Mouse (Mus musculus) urinary bladder, postnatal 14 days (tissue): Measurements from ENCODE around the gene Mindy2.
A peak's percentile ranks its signal among the peaks of the same experiment; 100 is the strongest.

Experiments used
- DNase-seq: peaks from one replicate; pipeline ENCODE4 v3.0.0; 2021; ENCODE audit warnings: low spot score

Gene Mindy2

GRCm38 (mm10) chr9:70657013-70657967 is at the start of gene Mindy2:
Gene Mindy2 (minus strand): TSS chr9:70657174.
- DNase-seq: peak; percentile 99

GRCm38 (mm10) chr9:70706444-70706843 is 49.5 kb upstream of the Mindy2 start:
- no peak for DNase-seq

DNA sequence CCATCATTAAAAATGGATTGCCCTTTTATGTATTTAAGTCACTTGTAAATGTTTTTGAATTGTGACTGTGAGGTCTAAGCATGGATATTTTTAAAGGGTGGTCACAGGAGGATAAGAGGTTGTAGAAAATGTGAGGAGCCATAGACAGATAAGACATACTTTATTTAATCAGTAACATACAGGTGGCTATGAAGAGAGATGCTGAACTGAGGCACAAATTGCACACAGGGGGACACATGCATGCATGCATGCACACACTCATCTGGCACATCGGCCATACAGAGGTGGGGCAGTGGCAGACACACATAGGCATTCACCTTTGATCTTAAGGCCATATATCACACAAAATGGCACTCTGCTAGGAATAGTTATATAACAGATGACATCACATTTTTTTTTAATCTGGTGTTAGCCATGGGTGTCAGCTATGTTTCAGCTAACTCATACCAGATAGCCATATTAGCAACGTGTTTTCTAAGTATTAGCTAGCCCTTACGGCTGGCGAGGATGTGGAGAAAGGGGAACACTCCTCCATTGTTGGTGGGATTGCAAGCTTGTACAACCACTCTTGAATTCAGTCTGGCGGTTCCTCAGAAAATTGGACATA is 46.7 kb upstream of the Mindy2 start:
- DNase-seq: no peak

- no peak for DNase-seq
Measured at GRCm38 (mm10) chr9:70698090-70698489, 41.1 kb upstream of the Mindy2 start.

GRCm38 (mm10) chr9:70695723-70696122 is 38.7 kb upstream of the Mindy2 start:
- no peak for DNase-seq

- no peak for DNase-seq
Measured at GRCm38 (mm10) chr9:70691772-70692693, 35.1 kb upstream of the Mindy2 start.

- DNase-seq: no peak
Measured at GRCm38 (mm10) chr9:70690579-70690978, 33.6 kb upstream of the Mindy2 start.

- DNase-seq: no peak
Measured at GRCm38 (mm10) chr9:70689926-70690325, 33.0 kb upstream of the Mindy2 start.

GRCm38 (mm10) chr9:70688301-70688968 is 31.5 kb upstream of the Mindy2 start:
- no peak for DNase-seq

- no peak for DNase-seq
Measured at GRCm38 (mm10) chr9:70682202-70682601, 25.2 kb upstream of the Mindy2 start.

DNA sequence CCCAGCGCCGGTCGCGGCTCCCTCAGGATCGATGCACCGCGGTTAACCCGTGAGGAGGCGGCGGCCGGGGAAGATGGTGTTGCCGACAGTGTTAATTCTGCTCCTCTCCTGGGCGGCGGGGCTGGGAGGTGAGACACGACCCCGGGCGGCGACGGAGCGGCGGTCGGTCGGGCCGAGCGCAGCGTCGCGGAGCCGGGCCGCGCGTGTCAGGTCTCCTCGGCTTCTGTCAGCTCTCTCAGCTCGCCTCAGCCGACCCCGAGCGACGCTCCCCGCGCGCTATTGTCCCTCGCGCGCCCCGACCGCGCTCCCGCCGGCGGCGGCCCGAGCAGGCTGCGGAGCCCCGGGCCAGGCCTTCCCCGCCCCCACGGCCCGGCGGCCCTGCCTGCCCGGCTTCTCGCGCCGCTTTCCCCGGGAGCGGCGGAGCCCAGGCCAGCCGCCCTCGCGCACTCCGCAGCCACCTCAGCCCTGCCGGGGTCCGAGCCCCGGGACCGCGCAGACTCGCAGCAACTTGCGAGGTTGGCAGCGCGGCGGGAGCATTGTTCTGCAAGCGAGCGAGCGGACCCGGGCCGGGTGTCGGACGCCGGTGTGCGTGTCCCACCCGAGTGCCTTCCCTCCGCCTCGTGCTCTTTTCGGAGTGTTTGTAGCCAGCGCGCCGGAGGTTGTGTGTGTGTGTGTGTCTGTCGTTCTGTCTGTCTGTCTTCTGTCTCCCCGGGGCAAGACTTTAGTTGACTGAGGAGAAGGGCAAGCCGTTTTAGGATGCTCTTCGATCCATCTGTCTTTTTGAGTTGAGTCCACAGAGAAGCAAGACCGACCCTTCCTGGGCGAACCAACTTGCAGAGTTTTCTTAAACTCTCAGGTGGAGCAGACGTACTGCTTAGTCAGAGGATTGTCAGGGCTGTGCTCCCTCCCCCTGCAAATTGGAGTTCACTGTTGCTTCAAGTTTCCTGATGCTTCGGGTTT is 22.4 kb upstream of the Mindy2 start:
- peak; percentile 32 for DNase-seq

DNA sequence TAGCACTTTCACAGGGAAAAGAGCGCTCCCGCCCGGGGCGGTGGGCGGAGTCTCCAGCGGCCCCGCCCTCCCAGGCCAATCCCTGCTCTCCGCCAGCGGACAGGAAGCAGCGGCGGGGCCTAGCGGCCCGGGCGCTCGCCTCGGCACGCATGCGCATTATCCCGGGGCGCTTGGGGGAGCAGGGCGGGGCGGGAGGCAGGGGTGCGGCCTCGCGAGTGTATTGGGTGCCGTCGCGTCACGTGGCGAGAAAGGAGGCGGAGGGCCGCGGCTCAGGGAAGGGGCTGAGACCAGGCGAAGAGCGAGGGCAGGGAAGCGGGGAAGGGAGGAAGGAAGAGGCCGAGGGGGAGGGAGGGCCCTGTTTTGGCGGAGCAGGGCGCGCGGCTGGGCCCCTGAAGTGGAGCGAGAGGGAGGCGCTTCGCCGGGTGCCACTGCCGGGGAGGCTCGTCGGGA is 21.7 kb upstream of the Mindy2 start, which contains the start of gene Adam10:
TSS of gene Adam10 (plus strand) at position 316 of the 450 bp plus-strand sequence.
- peak; percentile 99 for DNase-seq

GRCm38 (mm10) chr9:70675961-70676360 is 19.0 kb upstream of the Mindy2 start:
- no peak for DNase-seq

- no peak for DNase-seq
Measured at GRCm38 (mm10) chr9:70675117-70675516, 18.1 kb upstream of the Mindy2 start.

- DNase-seq: no peak
Measured at GRCm38 (mm10) chr9:70673656-70674055, 16.7 kb upstream of the Mindy2 start.

GRCm38 (mm10) chr9:70671772-70672579 is 15.0 kb upstream of the Mindy2 start:
- peak; percentile 20 for DNase-seq

- DNase-seq: no peak
Measured at GRCm38 (mm10) chr9:70671278-70671677, 14.3 kb upstream of the Mindy2 start.

DNA sequence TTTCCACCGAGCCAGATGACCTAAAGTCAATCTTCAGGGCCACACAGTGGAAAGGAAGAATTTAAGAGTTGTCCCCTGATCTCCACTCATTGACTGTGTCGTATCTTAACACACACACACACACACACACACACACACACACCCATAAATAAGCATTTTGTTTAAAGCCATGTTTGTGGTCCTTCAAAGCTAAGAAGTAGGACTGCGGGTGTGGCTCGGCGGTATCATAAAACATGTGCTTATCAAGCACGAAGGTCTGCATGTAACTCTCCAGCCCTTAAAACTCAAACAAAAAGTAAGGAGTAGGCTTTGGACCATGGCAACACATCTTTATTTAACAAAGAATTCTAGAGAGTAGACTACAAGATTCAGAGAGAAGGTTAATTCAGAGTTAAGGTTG is 13.4 kb upstream of the Mindy2 start:
- no peak for DNase-seq

- no peak for DNase-seq
Measured at GRCm38 (mm10) chr9:70669197-70669596, 12.2 kb upstream of the Mindy2 start.
